Mouse (Mus musculus): ENCODE data around the gene Svop. TPM values are rescaled to one million over a fixed set of nuclear protein-coding genes. Genes with fewer than 3 reads are reported as not detected.

The Svop gene
- polyA plus RNA-seq, 1 experiment, result 27.0 TPM

DNA sequence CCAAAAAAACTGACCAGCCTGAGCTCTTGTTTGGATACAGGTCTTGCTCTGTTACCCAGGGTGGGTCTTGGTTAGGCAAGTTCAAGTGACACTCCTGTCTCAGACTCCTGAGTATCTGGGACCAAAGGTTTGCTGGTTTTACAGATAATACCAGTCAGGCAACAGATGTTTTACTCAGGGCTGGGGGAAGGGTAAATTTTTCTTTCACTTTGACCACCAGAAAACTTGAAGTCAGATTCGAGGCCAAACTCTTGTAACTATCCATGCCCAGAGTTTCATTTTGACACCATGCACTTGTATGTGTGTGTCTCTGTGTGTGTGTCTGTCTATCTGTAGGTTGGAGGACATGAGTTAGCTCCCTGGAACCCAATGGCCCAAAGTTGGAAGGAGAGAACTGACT lies 110.9 kb downstream of the Svop start:
- no peaks in the 10 kb centered on the region for H3K27me3 ChIP-seq (ENCODE audit: control insufficient read depth, insufficient read depth, low read length)
- no peak overlapping the region for H3K27ac ChIP-seq (ENCODE audit: control insufficient read depth, insufficient read depth, low read depth, low read length)
- H3K36me3 ChIP-seq (ENCODE audit: control insufficient read depth, insufficient read depth, low read length), result no peaks in the 10 kb centered on the region
- TF ChIP-seq CTCF (IDR thresholded peaks at IDR 0.05; ENCODE audit: control insufficient read depth, insufficient read depth, insufficient replicate concordance, low read depth, low read length), result no peak
- no peak for TF ChIP-seq POLR2A (IDR thresholded peaks at IDR 0.05; ENCODE audit: control insufficient read depth, low read depth, low read length)
- no peaks in the 10 kb centered on the region; the same call in none of the 2 replicates for H3K4me1 ChIP-seq (ENCODE audit: control insufficient read depth, insufficient read depth, low read length)
- H3K4me3 ChIP-seq (ENCODE audit: control insufficient read depth, low read depth, low read length), result no peak overlapping the region

DNA sequence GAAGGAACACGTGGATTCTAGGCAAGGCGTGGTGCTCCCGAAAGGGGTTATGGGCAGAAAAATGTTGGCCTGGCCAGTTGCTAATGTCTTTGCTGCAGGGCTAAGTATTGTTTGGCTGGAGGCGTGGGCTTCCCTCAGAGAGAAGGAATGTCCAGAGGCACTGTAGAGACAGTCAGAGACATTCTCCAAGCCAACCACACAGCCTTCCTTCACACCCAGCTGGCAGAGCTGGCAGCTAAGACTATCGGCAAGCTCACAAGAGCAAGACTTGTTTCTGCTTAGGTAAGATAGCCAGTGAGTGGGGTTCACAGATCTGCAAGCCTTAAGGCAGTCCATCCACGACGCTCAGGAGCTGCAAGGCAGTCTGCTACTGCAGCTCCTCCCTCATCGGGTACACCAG lies 114.1 kb downstream of the Svop start:
- H3K4me3 ChIP-seq (ENCODE audit: control insufficient read depth, low read depth, low read length), result no peak overlapping the region
- no peaks in the 10 kb centered on the region for H3K27me3 ChIP-seq (ENCODE audit: control insufficient read depth, insufficient read depth, low read length)
- H3K36me3 ChIP-seq (ENCODE audit: control insufficient read depth, insufficient read depth, low read length), result no peaks in the 10 kb centered on the region
- TF ChIP-seq POLR2A (IDR thresholded peaks at IDR 0.05; ENCODE audit: control insufficient read depth, low read depth, low read length), result 0 out of 2 replicates have a peak, but pooled peaks have one; percentile 14
- no peak for TF ChIP-seq CTCF (IDR thresholded peaks at IDR 0.05; ENCODE audit: control insufficient read depth, insufficient read depth, insufficient replicate concordance, low read depth, low read length)
- peak overlapping the region; percentile 7; the same call in 1 of the 2 replicates for H3K27ac ChIP-seq (ENCODE audit: control insufficient read depth, insufficient read depth, low read depth, low read length)
- H3K4me1 ChIP-seq (ENCODE audit: control insufficient read depth, insufficient read depth, low read length), result no peaks in the 10 kb centered on the region; the same call in none of the 2 replicates

Other genes with a start within 250 kb of the Svop start
- 12.9 and 13.2 TPM in 2 replicates for gene Coro1c, start 182.8 kb downstream of the Svop start, polyA plus RNA-seq (2012; rRNA removed)
- gene Ssh1, start 97.7 kb downstream of the Svop start, polyA plus RNA-seq (2012; rRNA removed), result 4.1 and 5.0 TPM in 2 replicates
- 0.06 and 0.40 TPM in 2 replicates for gene Dao, start 87.9 kb downstream of the Svop start, polyA plus RNA-seq (2012; rRNA removed)
- gene Usp30, start 26.1 kb downstream of the Svop start, polyA plus RNA-seq (2012; rRNA removed), result 71.5 and 85.1 TPM in 2 replicates
- gene Alkbh2, start 36.6 kb upstream of the Svop start, polyA plus RNA-seq (2012; rRNA removed), result 2.2 and 3.1 TPM in 2 replicates
- gene Ung, start 38.8 kb upstream of the Svop start, polyA plus RNA-seq (2012; rRNA removed), result 8.2 and 9.4 TPM in 2 replicates
- 3.0 and 4.6 TPM in 2 replicates for gene Acacb, start 55.0 kb upstream of the Svop start, polyA plus RNA-seq (2012; rRNA removed)
- gene Foxn4, start 182.2 kb upstream of the Svop start, polyA plus RNA-seq (2012; rRNA removed), result 0.28 and 0.49 TPM in 2 replicates
- 2.8 and 3.1 TPM in 2 replicates for gene Myo1h, start 197.6 kb upstream of the Svop start, polyA plus RNA-seq (2012; rRNA removed)